Mouse (Mus musculus) forebrain, embryonic 16.5 days (tissue): ENCODE measurements at regions not wholly inside any gene's neighbourhood (a gene's known extent, or its start where the extent isn't known, plus 50 kb on each side); places are given as distances from the start of the nearest gene placed in this dataset.
"Not testable (repeated sequence)": the region's sequence is repeated elsewhere in the genome, so short reads cannot be mapped to it uniquely, and the experiment has no call there.

Experiments used
- ATAC-seq: fragments of 200-750 bp; cut with Nextera tagmentation; 2 replicates; pipeline ENCODE4 v1.8.0; 2017; ENCODE audit warnings: mild to moderate bottlenecking, moderate library complexity
- H3K27ac ChIP-seq: fragments of 300-500 bp; sonication (generic); 2 replicates; pipeline ENCODE4 v1.5.1; 2014; ENCODE audit warnings: low read length, control low read depth
- H3K27me3 ChIP-seq: fragments of 300-500 bp; sonication (generic); replicated peaks from 2 replicates; pipeline ENCODE4 v1.6.1; 2014; ENCODE audit warnings: low read length; ENCODE audit not compliant: control insufficient read depth, insufficient read depth
- H3K36me3 ChIP-seq: fragments of 300-500 bp; sonication (generic); 2 replicates; pipeline ENCODE4 v1.6.1; 2014; ENCODE audit not compliant: control insufficient read depth, insufficient read depth
- H3K4me1 ChIP-seq: fragments of 300-500 bp; sonication (generic); replicated peaks from 2 replicates; pipeline ENCODE4 v1.6.1; 2014; ENCODE audit warnings: low read length; ENCODE audit not compliant: control insufficient read depth, insufficient read depth
- H3K4me2 ChIP-seq: fragments of 300-500 bp; sonication (generic); 2 replicates; pipeline ENCODE4 v1.6.1; 2014; ENCODE audit warnings: mild to moderate bottlenecking, low read length, control low read depth
- H3K4me3 ChIP-seq: fragments of 300-500 bp; sonication (generic); replicated peaks from 2 replicates; pipeline ENCODE4 v1.5.1; 2014; ENCODE audit warnings: mild to moderate bottlenecking, low read length, control low read depth
- H3K9ac ChIP-seq: fragments of 300-500 bp; sonication (generic); replicated peaks from 2 replicates; pipeline ENCODE4 v1.6.1; 2014; ENCODE audit warnings: low read depth, low read length, control low read depth
- H3K9me3 ChIP-seq: fragments of 300-500 bp; sonication (generic); 2 replicates; pipeline ENCODE4 v1.6.1; 2016; ENCODE audit warnings: low read length; ENCODE audit not compliant: control insufficient read depth
- WGBS: fragments of 180-500 bp; shearing (Covaris S2); extraction: QIAGEN DNeasy Blood & Tissue Kit; methylation state at CpG from one replicate; pipeline ENCODE4 v1.1.7; 2014; 5-methylcytosine and 5-hydroxymethylcytosine counted together

GRCm38 (mm10) chr11:16635796-16636195 is 116.2 kb upstream of the Egfr start:
- not testable (repeated sequence) for H3K9me3 ChIP-seq, H3K4me1 ChIP-seq, ATAC-seq, H3K36me3 ChIP-seq, H3K27me3 ChIP-seq, H3K4me3 ChIP-seq, H3K9ac ChIP-seq, H3K4me2 ChIP-seq, H3K27ac ChIP-seq
- 95% methylated on average over 10 of the region's 11 CpGs for WGBS

GRCm38 (mm10) chr11:16637679-16638078 is 114.3 kb upstream of the Egfr start:
- H3K4me1 ChIP-seq, result no peaks in the 10 kb centered on the region
- H3K27ac ChIP-seq, result no peak overlapping the region
- no peaks in the 10 kb centered on the region for H3K9me3 ChIP-seq
- H3K9ac ChIP-seq, result no peak overlapping the region
- H3K27me3 ChIP-seq, result no peaks in the 10 kb centered on the region
- whole genome bisulfite sequencing, result 96% methylated on average over 2 of the region's 2 CpGs
- H3K4me3 ChIP-seq, result no peak overlapping the region
- no peak for ATAC-seq
- no peaks in the 10 kb centered on the region for H3K36me3 ChIP-seq
- H3K4me2 ChIP-seq, result no peak overlapping the region

GRCm38 (mm10) chr11:16638349-16638748 is 113.7 kb upstream of the Egfr start:
- Histone ChIP-seq H3K27ac (no peak overlapping the region), H3K9ac (no peak overlapping the region), H3K9me3 (no peaks in the 10 kb centered on the region), H3K4me3 (no peak overlapping the region), H3K4me1 (no peaks in the 10 kb centered on the region), H3K36me3 (no peaks in the 10 kb centered on the region), H3K4me2 (no peak overlapping the region), H3K27me3 (no peaks in the 10 kb centered on the region)
- WGBS, result 87% methylated on average over 4 of the region's 4 CpGs
- no peak for ATAC-seq

- H3K9me3 ChIP-seq, result no peaks in the 10 kb centered on the region
- H3K27me3 ChIP-seq, result no peaks in the 10 kb centered on the region
- H3K27ac ChIP-seq, result no peak overlapping the region
- no peak overlapping the region for H3K4me3 ChIP-seq
- ATAC-seq, result no peak
- H3K4me2 ChIP-seq, result no peak overlapping the region
- no peaks in the 10 kb centered on the region for H3K36me3 ChIP-seq
- H3K9ac ChIP-seq, result no peak overlapping the region
- no peaks in the 10 kb centered on the region for H3K4me1 ChIP-seq
Observed at GRCm38 (mm10) chr11:16649599-16649998, 102.4 kb upstream of the Egfr start.

- Histone ChIP-seq H3K27me3 (no peaks in the 10 kb centered on the region), H3K27ac (no peak overlapping the region), H3K4me2 (no peak overlapping the region), H3K9ac (no peak overlapping the region), H3K9me3 (no peaks in the 10 kb centered on the region), H3K36me3 (no peaks in the 10 kb centered on the region), H3K4me3 (no peak overlapping the region), H3K4me1 (no peaks in the 10 kb centered on the region)
- WGBS, result 96% methylated on average over 3 of the region's 3 CpGs
- no peak for ATAC-seq
Observed at GRCm38 (mm10) chr11:16663806-16664205, 88.2 kb upstream of the Egfr start.

GRCm38 (mm10) chr11:16669453-16670251 is 82.4 kb upstream of the Egfr start:
- peak; percentile 45; the same call in 1 of the 2 replicates for ATAC-seq
- H3K9me3 ChIP-seq, result no peaks in the 10 kb centered on the region
- H3K36me3 ChIP-seq, result no peaks in the 10 kb centered on the region
- H3K27ac ChIP-seq, result no peak overlapping the region
- no peak overlapping the region for H3K9ac ChIP-seq
- H3K27me3 ChIP-seq, result no peaks in the 10 kb centered on the region
- no peak overlapping the region for H3K4me2 ChIP-seq
- no peaks in the 10 kb centered on the region for H3K4me1 ChIP-seq
- WGBS, result 86% methylated on average over 4 of the region's 4 CpGs
- no peak overlapping the region for H3K4me3 ChIP-seq

- Histone ChIP-seq H3K9me3 (no peaks in the 10 kb centered on the region), H3K27me3 (no peaks in the 10 kb centered on the region), H3K4me1 (no peaks in the 10 kb centered on the region), H3K9ac (no peak overlapping the region), H3K4me2 (no peak overlapping the region), H3K4me3 (no peak overlapping the region), H3K36me3 (no peaks in the 10 kb centered on the region), H3K27ac (no peak overlapping the region)
- WGBS, result 61% methylated on average over 1 of the region's 1 CpGs
- ATAC-seq, result no peak
Observed at GRCm38 (mm10) chr11:16670282-16670681, 81.7 kb upstream of the Egfr start.

GRCm38 (mm10) chr11:16675951-16676350 is 76.1 kb upstream of the Egfr start:
- ATAC-seq, H3K9ac ChIP-seq, H3K4me3 ChIP-seq, H3K27me3 ChIP-seq, H3K9me3 ChIP-seq, H3K4me1 ChIP-seq, H3K4me2 ChIP-seq, H3K27ac ChIP-seq, H3K36me3 ChIP-seq: not testable (repeated sequence)
- 22% methylated on average over 1 of the region's 1 CpGs for WGBS

- Histone ChIP-seq H3K36me3 (no peaks in the 10 kb centered on the region), H3K9ac (no peak overlapping the region), H3K27me3 (no peaks in the 10 kb centered on the region), H3K4me3 (no peak overlapping the region), H3K4me2 (no peak overlapping the region), H3K4me1 (no peaks in the 10 kb centered on the region), H3K27ac (no peak overlapping the region), H3K9me3 (no peaks in the 10 kb centered on the region)
- 91% methylated on average over 1 of the region's 1 CpGs for WGBS
- ATAC-seq, result no peak
Observed at GRCm38 (mm10) chr11:16683538-16683937, 68.5 kb upstream of the Egfr start.

GRCm38 (mm10) chr11:16695596-16695995 is 56.4 kb upstream of the Egfr start:
- Histone ChIP-seq H3K27ac (no peak overlapping the region), H3K36me3 (no peaks in the 10 kb centered on the region), H3K4me1 (no peaks in the 10 kb centered on the region), H3K4me3 (no peak overlapping the region), H3K4me2 (no peak overlapping the region), H3K9ac (no peak overlapping the region), H3K27me3 (no peaks in the 10 kb centered on the region), H3K9me3 (no peaks in the 10 kb centered on the region)
- 97% methylated on average over 1 of the region's 1 CpGs for WGBS
- ATAC-seq, result no peak
